Mouse (Mus musculus) large intestine, adult 2 months (tissue): ENCODE data around the gene Tubb2b. TPM values are rescaled to one million over a fixed set of nuclear protein-coding genes. Genes with fewer than 3 reads are reported as not detected.

Source experiments
- DNase-seq: peaks from one replicate; pipeline ENCODE4 v3.0.0-alpha.2; 2012; ENCODE audit warnings: low read depth, low spot score
- WGBS: fragments of 180-500 bp; shearing (Covaris S2); methylation state at CpG from one replicate; pipeline ENCODE4 v1.1.7; 2018; 5-methylcytosine and 5-hydroxymethylcytosine counted together
- polyA plus RNA-seq: library from polyadenylated mRNA; depleted of rRNA; stranded (reverse); fragments of >200 nt; gene quantifications from 2 replicates; pipeline ENCODE4 v1.2.3, GENCODE M21; 2012

Tubb2b gene
- polyA plus RNA-seq, 1 experiment: 14.2 TPM

DNA sequence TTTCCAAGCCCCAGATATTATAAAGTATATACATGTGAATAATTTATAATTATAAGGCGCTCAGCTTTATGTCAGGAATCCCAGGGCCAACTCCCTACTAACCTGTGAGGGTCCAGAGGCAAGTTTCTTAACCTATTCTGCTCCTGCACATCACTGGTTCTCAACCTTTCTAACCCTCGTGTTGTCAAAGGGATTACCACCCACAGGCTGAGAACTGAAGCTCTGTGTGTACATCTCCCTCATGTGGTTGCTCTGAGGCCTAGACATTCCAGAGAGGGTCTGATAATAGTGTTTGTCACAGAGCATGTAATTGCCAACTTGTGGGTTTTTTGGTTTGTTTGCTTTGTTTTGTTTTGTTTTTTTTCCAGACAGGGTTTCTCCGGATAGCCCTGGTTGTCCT, 16.6 kb upstream of the Tubb2b start:
- 64% methylated on average over 3 of the region's 3 CpGs for WGBS

DNA sequence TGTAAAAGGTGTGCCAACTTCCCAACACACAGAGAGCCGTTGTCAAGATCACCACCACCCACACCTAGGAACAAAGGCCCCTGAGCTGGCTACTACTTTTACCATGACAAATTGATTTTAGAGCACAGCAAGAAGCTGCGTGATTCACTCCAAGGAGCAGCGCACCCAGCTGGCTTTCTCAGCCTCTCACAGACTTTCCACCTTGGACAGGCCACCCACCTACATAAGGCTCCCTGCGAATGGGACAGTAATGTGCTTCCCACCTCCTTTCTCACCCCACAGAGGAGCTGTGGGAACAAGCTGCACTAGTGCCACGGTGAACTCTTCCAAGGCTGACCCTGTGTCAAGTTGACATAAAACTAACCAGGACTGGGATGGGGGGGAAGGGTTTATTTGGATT, 13.1 kb upstream of the Tubb2b start:
- no peak for DNase-seq
- WGBS: 75% methylated on average over 5 of the region's 5 CpGs

More for the DNA sequence above, 16.6 kb upstream of the Tubb2b start:
- no peak for DNase-seq

DNA sequence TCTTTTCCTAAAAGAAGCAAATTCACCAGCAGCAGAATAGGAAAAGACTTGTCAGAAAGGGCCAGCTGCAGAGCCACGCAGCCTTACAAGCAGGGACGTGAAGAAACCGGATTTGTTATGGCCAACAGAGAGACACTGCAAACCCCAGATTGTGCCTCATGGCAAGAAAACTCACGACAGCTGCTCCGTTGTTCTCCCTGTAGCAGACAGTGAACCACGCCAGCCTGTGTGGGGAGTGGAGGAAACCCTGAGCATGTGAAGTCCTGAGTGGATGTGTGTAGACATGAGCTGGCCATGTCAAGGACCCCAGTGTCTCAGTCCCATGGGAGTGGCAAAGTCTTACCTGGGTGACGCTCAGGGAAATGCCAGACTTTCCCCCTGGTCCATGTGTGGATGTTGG, 6.3 kb upstream of the Tubb2b start:
- DNase-seq: no peak
- 77% methylated on average over 7 of the region's 7 CpGs for WGBS

DNA sequence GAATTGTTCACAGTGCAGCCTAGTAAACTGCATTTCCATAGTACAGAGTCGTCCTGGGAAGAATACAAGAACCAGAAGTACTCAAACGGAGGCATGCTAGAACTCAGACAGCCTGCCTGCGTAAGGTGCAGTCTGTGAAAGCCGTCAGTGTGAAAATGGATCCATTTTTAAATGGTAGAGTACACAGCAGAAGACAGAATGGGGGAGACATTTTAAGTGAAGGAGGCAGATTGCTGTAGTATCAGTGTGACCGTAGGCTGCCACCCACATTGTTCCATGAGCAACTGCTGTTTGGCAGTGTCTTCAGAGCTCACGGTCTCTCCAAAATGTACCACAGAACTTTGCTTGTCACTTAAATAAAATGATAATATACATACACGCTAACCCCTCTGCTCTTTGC, 4.0 kb upstream of the Tubb2b start:
- no peak for DNase-seq
- WGBS: 91% methylated on average over 7 of the region's 7 CpGs

DNA sequence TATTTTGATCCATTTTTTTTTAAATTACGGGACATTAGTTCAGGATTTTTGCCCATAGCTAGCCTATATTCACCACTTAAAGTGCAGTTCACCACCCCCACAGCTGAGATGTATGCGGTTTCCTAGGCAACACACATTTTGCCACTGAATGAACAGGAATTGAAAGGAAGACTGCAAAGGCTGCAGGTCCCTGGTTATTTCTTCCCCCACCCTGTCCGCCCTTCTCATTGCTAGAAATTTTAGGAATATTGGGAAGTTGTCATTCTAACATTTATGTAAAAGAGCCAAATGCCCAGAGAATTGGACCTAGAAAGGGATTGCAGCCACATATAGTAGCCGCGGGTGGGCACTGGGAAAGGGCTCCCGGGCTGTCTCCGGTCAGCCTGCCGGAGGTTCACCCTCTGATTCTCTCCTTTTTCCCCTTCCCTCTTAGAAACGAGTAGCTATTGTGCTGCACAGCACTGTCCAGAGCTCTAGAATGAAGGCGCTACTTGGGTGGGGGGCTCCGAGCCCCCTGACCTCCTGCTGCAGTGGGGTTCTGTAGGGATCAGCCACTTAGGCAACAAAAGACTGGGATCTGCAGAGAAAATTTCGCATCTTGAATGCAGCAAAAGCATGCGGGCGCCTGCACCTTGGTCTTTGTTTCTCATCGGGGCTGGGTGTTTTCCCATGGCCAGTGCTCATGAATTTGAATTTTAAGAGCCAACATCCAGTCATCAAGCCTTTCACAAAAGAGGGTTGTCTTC, 3.2 kb upstream of the Tubb2b start:
- 62% methylated on average over 15 of the region's 15 CpGs for WGBS
- DNase-seq: no peak

DNA sequence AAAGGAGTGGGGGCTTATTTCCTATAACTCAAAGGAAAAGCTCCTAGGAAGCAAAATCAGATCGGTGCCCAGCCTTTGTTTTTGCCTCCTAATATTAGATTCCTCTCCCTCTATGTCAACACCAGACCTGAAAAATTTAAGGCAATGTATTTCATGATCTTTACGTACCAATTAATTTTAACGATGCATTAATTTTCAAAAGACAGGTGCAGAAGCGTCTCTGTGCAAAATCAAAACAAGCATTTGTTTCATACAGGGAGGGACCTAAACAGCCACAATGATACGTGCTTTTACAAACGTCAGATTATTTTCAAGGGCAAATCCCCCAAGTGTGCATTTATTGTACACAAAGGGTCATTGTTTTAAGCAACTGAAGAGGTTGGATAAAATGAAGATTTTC, 2.6 kb upstream of the Tubb2b start:
- 67% methylated on average over 6 of the region's 6 CpGs for WGBS

DNA sequence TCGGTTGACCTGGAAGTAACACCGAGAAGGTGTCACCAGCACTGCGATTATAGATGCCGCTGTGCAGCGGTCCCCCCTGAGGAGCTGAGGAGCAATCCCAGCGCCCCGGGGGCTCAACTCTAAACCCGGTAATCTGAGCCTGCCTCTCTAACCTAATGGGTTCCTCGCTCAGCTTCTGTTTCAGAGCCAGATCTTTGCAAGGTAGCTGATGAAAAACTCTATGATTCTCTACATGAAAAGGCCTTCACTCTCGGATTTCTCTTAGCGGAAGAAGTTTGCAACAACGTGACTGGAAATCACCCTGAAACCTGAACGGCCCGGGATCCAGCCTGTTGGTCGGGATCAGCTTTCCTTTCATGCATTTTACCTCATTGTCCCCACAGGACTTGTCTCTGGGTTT, 2.0 kb upstream of the Tubb2b start:
- DNase-seq: no peak
- 42% methylated on average over 15 of the region's 15 CpGs for WGBS

More for the DNA sequence above, 2.6 kb upstream of the Tubb2b start:
- DNase-seq: no peak

DNA sequence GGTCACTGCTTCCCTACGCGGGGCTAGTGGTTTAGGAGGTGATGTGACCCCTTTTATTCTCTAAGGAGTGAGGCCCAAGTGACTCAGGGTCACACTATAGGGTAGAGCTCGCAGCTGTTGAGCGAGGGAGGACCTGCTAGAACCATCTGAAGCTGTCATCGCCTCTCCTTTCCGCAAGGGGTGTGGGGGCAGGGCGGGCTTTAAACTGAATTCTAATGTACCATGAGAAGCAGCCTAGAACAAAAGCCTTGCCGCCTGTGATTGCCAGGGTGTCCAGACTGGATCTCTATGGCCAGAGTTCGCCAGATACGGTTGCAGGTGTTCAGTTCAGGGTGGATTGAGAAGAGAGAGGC, 1.4 kb upstream of the Tubb2b start:
- no peak for DNase-seq
- WGBS: 14% methylated on average over 10 of the region's 10 CpGs

DNA sequence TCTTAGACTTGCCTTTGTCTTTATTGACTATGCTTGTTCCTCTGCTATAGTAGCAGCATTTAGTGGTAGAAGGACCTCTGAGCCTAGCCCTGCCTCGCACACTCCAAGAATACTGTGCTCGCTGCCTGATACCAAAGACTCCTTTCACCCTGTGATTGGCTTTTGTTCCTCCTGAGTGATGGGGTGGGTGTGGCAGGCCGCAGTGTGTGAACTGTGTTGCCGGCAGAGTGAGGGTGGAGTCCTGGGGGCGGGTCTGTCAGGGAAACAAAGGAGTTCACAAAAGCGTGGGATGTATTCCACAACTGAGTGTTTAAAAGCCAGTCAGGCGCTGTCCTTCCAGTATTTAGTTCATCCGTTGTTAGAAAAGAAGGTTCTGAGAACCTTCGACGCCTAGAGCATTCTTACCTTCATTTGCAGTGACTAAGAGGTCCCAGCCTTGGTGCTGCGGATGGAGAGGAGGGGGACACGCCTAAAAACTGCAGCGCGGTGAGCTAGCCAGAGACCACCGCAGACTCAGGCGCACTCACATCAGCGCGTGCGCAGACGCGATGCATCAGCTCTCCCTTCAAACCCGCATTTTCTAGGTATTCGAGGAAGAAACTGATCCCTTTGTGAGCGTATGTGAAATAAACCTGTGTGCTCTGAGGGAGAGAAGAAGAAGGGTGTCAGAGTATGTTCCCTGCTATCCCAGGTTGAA, 893 bp upstream of the Tubb2b start:
- WGBS: 3% methylated on average over 24 of the region's 24 CpGs

DNA sequence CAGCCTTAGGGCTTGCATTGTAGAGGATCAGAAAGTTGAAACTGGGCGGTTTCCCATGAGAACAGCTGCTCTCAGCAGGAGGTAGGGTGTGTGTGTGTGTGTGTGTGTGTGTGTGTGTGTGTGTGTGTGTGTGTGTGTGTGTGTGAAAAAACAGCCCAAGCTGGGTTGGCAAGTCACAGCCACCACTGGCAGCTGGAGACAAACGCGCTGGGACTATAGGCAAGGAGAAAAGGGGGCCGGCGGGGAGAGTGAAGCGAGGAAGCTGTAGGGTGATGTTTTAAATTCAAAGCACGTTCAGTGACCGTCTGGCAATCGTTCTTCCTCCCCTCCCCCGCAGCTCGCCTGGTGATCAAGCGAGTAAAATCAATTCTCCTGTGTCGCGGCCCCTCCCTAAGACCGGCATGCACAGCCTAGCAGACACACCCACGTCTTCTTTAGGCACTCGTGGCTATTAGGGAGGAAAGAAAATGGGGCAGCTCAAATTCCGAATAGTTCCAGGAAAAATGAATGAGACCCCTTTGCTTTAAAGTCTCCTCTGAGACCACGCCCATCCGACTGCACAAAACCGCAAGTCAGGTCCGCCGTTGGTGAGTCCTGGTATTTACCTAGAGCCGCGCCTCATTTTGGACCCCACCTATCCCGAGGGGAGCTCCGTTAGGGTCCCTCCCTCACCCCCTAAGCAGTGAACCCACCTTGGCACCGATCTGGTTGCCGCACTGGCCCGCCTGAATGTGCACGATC, 611 bp downstream of the Tubb2b start:
- DNase-seq: no peak
- WGBS: 1% methylated on average over 31 of the region's 31 CpGs

More for the DNA sequence above, 893 bp upstream of the Tubb2b start:
- DNase-seq: no peak

DNA sequence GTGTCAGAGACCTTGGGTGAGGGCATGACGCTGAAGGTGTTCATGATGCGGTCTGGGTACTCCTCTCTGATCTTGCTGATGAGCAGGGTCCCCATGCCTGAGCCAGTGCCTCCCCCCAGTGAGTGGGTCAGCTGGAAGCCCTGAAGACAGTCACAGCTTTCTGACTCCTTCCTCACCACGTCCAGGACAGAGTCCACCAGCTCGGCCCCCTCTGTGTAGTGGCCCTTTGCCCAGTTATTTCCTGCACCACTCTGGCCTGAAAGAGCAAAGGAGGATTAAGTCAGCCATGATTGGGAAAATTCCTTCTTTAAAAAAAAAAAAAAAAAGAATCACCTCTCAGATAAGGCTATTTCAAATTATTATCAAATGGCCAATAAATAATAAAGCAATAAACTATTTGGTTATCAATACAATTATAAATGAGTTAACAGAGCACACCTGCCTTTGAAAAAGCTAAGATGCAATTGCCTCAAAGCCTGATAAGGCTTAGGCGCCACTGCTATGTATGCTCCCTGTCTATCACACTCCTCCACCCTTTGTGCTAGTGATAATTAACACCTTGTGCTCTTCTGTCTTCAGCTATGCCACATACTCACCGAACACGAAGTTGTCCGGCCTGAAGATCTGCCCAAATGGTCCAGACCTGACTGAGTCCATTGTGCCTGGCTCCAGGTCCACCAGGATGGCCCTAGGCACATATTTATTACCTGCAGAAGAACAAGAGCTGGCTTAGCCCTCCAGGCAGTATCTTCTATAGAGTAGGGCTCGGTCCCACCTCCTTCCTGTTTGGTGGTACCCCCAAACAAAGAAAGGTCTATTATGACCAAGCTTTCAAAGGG, 1.8 kb downstream of the Tubb2b start:
- no peak for DNase-seq
- WGBS: 83% methylated on average over 9 of the region's 9 CpGs

DNA sequence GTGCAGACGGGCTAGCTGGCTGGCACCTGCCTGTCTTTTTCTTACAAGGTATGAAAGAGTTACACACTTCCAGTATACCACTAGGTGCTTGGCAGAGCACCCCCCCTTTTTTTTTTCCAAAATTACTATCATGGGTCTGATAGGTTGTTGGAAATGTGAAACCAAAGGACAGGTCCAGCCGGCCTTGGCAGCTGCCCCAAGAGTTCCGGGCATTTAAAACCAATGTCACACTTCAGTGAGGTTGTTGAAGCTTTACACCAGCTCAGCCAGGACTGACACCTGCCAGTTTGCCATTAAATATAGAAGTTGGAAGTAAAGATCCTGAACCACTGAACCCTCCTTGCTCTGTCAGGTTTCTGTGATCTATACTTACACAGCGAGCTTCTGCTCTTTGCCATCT, 4.6 kb downstream of the Tubb2b start:
- DNase-seq: no peak
- WGBS: 53% methylated on average over 4 of the region's 4 CpGs

DNA sequence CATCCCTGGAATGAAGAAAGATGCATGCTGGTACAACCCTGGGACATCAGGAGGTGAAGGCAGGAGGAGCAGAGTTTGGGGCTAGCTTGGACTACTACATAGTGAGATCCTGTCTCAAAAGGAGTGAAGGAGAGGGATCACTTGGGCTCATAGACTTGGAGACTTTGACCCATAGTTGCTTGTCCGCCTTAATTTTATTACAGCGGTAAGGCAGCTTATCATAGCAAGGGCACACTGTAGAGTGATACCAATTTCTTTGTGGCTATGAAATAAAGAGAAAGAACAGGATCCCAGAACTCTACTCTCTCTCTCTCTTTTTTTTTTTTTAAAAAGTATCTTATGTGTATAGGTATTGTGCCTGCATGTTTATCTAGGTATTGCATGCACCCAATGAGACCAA, 9.7 kb downstream of the Tubb2b start:
- 32% methylated on average over 2 of the region's 2 CpGs for WGBS
- no peak for DNase-seq

DNA sequence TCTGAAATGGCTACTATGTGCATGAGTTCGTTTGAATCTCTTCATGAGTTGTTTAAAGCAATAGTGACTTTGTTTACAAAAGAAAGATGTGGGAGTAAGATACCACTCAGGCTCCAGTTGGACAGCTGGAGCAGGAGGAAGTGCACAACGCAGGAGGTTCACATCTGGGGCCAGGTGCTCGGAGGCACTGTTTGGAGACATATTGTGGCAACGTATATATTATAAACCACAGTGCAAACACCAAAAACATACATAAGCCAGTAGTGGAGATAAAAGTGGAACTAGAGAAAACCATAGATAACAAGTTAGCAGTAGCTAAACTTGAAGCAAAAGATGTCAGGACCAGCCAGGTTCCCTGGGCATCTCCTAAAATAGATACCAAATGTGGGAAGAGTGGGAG, 10.9 kb downstream of the Tubb2b start:
- DNase-seq: no peak
- 21% methylated on average over 4 of the region's 4 CpGs for WGBS

DNA sequence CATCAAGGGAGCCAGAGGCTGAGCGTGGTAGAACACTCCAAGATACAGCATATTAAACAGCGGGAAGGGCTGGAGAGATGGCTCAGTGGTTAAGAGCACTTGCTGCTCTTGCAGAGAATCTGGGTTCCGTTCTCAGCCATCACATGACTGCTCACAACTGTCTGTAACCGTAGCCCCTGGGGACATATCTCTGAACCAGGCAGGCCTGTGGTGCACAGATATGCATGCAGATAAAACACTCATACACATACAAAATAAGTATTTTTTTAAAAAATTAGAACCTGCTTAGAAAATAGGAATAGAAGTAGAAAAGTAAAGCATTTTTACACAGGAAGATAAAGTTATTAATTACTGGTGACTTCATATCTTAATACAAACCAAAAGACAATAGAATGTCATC, 11.4 kb downstream of the Tubb2b start:
- WGBS: 88% methylated on average over 4 of the region's 4 CpGs

DNA sequence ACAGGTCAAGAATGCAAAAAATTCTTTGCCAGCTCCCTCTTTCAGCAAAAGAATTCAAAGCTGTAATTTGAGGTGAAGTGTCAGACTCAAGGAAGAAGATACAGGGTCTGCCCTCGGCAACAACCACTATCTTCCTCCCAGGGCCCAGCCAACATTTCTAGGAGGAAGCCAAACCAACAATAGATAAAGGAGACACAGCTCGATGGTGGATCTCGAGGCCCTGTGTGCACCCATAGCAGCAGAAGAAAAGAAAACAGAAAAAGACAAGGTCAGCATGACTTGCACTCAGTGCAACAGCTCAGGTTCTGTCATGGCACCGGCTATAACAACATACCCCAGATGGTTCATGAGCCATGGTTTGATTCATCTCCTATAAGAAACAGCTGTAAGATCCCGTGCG, 13.8 kb downstream of the Tubb2b start:
- 87% methylated on average over 6 of the region's 6 CpGs for WGBS

More for the DNA sequence above, 11.4 kb downstream of the Tubb2b start:
- DNase-seq: no peak

DNA sequence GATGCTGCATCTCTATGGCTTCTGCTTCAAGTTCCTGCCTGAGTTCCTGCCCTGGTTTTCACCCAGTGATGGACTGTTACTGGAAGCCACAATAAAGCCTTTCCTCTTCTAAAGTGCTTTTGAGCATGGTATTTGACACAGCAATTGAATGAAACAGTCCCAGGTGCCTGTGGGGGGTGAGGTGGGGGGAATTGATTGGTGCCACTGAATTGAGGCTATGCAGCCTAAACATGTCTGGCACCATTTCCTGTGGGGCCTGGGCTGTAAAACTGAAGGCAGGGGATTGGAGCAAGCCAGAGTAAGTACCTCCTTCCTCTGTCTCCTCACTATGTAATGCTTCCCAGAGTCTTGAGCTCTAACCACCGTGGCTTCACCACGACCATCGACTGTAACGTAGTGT, 15.6 kb downstream of the Tubb2b start:
- WGBS: 83% methylated on average over 4 of the region's 4 CpGs
- DNase-seq: no peak

More for the DNA sequence above, 13.8 kb downstream of the Tubb2b start:
- no peak for DNase-seq

DNA sequence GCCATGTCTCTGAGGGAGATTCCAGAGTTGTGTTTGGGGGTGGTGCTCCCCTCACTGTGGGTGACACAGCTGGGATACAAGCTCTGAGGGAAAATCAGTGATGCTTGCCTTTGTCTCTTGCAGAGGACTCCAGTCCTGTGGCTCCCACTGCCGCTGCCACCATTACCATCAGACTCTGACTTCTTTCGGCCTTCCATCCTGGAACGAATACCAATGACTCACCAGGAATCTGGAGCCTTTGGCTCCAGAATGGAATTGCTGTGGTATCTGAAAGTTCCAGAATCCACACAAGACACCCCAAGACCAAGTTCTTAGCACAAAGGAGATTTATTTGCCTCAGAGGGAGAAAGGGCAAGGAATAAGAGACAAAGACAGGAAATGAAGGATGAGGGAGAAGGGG, 17.2 kb downstream of the Tubb2b start:
- WGBS: 85% methylated on average over 3 of the region's 3 CpGs
- no peak for DNase-seq

DNA sequence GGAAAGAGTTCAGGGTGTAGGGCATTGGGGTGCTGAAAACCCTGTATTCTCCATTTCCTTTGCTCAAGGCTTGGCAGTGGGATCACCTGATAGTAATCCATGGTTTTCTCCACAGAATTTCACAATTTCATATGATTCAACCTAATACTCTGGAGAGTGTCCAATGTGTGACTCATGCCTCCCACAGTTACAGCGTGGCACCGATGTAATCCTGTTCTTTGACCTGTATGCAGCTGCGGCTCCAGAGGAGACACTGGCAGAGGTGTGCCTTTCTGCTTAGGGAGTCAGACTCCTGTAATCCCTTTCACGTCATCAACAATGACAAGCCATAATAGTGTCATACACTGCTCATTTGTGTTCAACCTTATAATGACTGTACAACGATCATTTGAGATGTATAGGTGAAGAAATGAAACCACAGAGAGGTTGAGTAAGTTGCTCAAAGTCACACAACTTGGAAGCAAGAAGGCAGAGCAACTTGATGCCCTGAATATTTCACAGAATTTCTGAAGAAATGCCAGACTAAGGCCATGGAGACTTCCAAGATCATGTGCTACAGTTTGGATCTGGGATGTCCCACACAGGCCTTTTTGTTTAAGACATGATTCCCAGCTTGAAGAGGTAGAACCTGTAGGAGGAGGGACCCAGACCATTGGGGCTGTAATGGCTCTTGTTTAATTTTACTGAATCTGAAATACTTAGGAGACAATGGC, 17.7 kb downstream of the Tubb2b start:
- 24% methylated on average over 5 of the region's 5 CpGs for WGBS
- no peak for DNase-seq
